Mouse (Mus musculus) heart, embryonic 12.5 days (tissue): ENCODE measurements at regions not wholly inside any gene's neighbourhood (a gene's known extent, or its start where the extent isn't known, plus 50 kb on each side); places are given as distances from the start of the nearest gene placed in this dataset.
"Not testable (repeated sequence)": the region's sequence is repeated elsewhere in the genome, so short reads cannot be mapped to it uniquely, and the experiment has no call there.

Experiments used
- ATAC-seq: fragments of 200-750 bp; cut with Nextera tagmentation; 2 replicates; pipeline ENCODE4 v1.8.0; 2017; ENCODE audit warnings: moderate TSS enrichment, moderate library complexity; ENCODE audit not compliant: insufficient number of reproducible peaks, low FRiP score
- H3K27ac ChIP-seq: fragments of 300-500 bp; sonication (generic); 2 replicates; pipeline ENCODE4 v1.5.1; 2016; ENCODE audit warnings: mild to moderate bottlenecking, moderate library complexity; ENCODE audit not compliant: poor library complexity, severe bottlenecking
- H3K27me3 ChIP-seq: fragments of 300-500 bp; sonication (generic); replicated peaks from 2 replicates; pipeline ENCODE4 v1.6.1; 2016; ENCODE audit warnings: mild to moderate bottlenecking, moderate library complexity
- H3K36me3 ChIP-seq: fragments of 300-500 bp; sonication (generic); 2 replicates; pipeline ENCODE4 v1.6.1; 2016; ENCODE audit warnings: mild to moderate bottlenecking, moderate library complexity
- H3K4me1 ChIP-seq: fragments of 300-500 bp; sonication (generic); replicated peaks from 2 replicates; pipeline ENCODE4 v1.6.1; 2016; ENCODE audit warnings: mild to moderate bottlenecking
- H3K4me2 ChIP-seq: fragments of 300-500 bp; sonication (generic); 2 replicates; pipeline ENCODE4 v1.6.1; 2016; ENCODE audit warnings: mild to moderate bottlenecking, moderate library complexity
- H3K4me3 ChIP-seq: fragments of 300-500 bp; sonication (generic); 2 replicates; pipeline ENCODE4 v1.5.1; 2016; ENCODE audit warnings: mild to moderate bottlenecking
- H3K9ac ChIP-seq: fragments of 300-500 bp; sonication (generic); 2 replicates; pipeline ENCODE4 v1.6.1; 2016; ENCODE audit warnings: mild to moderate bottlenecking, moderate library complexity
- H3K9me3 ChIP-seq: fragments of 300-500 bp; sonication (generic); replicated peaks from 2 replicates; pipeline ENCODE4 v1.6.1; 2016; ENCODE audit warnings: mild to moderate bottlenecking, moderate library complexity
- WGBS: fragments of 180-500 bp; shearing (Covaris S2); methylation state at CpG from one replicate; pipeline ENCODE4 v1.1.7; 2016; 5-methylcytosine and 5-hydroxymethylcytosine counted together

GRCm38 (mm10) chr6:4149663-4150062 lies 62.9 kb upstream of the Bet1 start:
- no peaks in the 10 kb centered on the region for H3K9me3 ChIP-seq
- H3K4me3 ChIP-seq: no peak overlapping the region
- ATAC-seq: no peak
- H3K27me3 ChIP-seq: no peaks in the 10 kb centered on the region
- no peaks in the 10 kb centered on the region for H3K4me1 ChIP-seq
- WGBS: 52% methylated on average over 4 of the region's 4 CpGs
- H3K27ac ChIP-seq: no peak overlapping the region
- no peaks in the 10 kb centered on the region for H3K36me3 ChIP-seq
- H3K4me2 ChIP-seq: no peak overlapping the region
- H3K9ac ChIP-seq: no peak overlapping the region

DNA sequence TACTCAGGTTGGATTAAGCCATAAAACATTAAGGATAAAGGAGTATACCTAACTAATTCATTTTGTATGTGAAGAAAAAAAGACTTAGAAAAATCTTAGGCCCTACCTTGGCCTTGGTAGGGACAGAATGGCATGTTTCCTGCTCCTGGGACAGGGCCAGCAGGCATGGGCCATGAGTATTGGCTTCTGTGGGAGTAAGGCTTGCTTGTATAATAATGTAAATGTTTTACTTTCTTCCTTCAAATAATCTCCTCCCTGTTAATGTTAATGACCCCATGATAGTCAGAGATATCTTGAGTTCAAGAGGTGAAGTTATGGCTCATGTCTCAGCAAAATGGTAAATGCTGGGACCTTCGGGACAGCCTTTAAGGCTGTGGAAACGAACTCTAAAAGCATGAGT lies 71.5 kb upstream of the Bet1 start:
- 73% methylated on average over 2 of the region's 2 CpGs for WGBS

DNA sequence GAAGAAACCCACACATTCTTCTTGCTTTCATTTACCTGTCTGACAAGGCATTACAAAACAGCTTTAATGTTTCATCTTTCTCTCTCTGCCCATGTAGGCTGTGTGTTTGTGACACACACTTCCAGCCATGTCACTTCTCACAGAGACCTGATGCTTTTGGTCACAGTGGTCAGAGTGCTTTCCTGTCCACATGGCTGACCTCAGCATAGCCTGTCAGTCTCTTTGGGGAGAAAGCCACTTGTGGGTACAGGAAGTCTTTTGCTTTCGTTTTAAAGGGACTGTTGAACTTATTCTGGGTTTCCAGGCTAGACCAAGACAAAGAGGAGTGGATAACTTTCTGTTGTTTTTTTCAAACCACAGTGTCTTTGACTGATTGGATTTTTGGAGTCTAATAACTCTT lies 77.0 kb upstream of the Bet1 start:
- no peaks in the 10 kb centered on the region for H3K4me1 ChIP-seq
- no peaks in the 10 kb centered on the region for H3K36me3 ChIP-seq
- no peak overlapping the region for H3K4me3 ChIP-seq
- H3K9ac ChIP-seq: no peak overlapping the region
- no peak for ATAC-seq
- no peak overlapping the region for H3K27ac ChIP-seq
- 47% methylated on average over 1 of the region's 1 CpGs for WGBS
- no peak overlapping the region for H3K4me2 ChIP-seq
- no peaks in the 10 kb centered on the region for H3K27me3 ChIP-seq
- H3K9me3 ChIP-seq: no peaks in the 10 kb centered on the region

More for the DNA sequence above, 71.5 kb upstream of the Bet1 start:
- Histone ChIP-seq H3K4me1 (no peaks in the 10 kb centered on the region), H3K9me3 (no peaks in the 10 kb centered on the region), H3K9ac (no peak overlapping the region), H3K4me3 (no peak overlapping the region), H3K27me3 (no peaks in the 10 kb centered on the region), H3K27ac (no peak overlapping the region), H3K36me3 (no peaks in the 10 kb centered on the region), H3K4me2 (no peak overlapping the region)
- no peak for ATAC-seq

- WGBS: 70% methylated on average over 4 of the region's 4 CpGs
These were observed 80.3 kb upstream of the Bet1 start for GRCm38 (mm10) chr6:4167112-4167511.

GRCm38 (mm10) chr6:4167757-4168156 lies 81.0 kb upstream of the Bet1 start:
- Histone ChIP-seq H3K27me3 (no peaks in the 10 kb centered on the region), H3K4me1 (no peaks in the 10 kb centered on the region), H3K4me3 (no peak overlapping the region), H3K27ac (no peak overlapping the region), H3K9me3 (no peaks in the 10 kb centered on the region), H3K9ac (no peak overlapping the region), H3K36me3 (no peaks in the 10 kb centered on the region), H3K4me2 (no peak overlapping the region)
- ATAC-seq: no peak

More at GRCm38 (mm10) chr6:4167112-4167511, 80.3 kb upstream of the Bet1 start:
- H3K4me3 ChIP-seq: no peak overlapping the region
- no peaks in the 10 kb centered on the region for H3K4me1 ChIP-seq
- no peak overlapping the region for H3K9ac ChIP-seq
- no peak overlapping the region for H3K4me2 ChIP-seq
- H3K27ac ChIP-seq: no peak overlapping the region
- no peak for ATAC-seq
- H3K27me3 ChIP-seq: no peaks in the 10 kb centered on the region
- no peaks in the 10 kb centered on the region for H3K36me3 ChIP-seq
- no peaks in the 10 kb centered on the region for H3K9me3 ChIP-seq

DNA sequence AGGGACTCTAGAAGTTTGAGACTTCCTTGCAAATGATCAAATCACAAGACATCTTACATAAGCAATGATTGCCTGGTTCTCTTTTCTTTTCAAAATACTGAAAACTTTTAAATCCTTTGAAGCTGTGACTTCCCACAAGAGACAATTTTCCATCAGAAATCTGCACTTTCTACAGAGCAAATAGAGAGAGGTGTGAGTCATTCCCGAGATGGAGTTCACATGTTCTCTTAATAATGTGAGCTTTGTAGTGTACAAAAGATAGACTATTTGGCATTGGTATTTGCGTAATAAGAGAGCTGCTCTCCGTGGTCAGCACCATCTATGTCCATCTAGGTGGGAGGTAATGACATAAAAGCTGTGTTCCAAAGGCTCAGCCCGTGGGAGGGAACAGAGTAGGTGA lies 84.8 kb upstream of the Bet1 start:
- Histone ChIP-seq H3K4me3 (no peak overlapping the region), H3K9ac (no peak overlapping the region), H3K4me2 (no peak overlapping the region), H3K9me3 (no peaks in the 10 kb centered on the region), H3K4me1 (no peaks in the 10 kb centered on the region), H3K27me3 (no peaks in the 10 kb centered on the region), H3K27ac (no peak overlapping the region), H3K36me3 (no peaks in the 10 kb centered on the region)
- ATAC-seq: no peak
- 51% methylated on average over 4 of the region's 4 CpGs for WGBS

DNA sequence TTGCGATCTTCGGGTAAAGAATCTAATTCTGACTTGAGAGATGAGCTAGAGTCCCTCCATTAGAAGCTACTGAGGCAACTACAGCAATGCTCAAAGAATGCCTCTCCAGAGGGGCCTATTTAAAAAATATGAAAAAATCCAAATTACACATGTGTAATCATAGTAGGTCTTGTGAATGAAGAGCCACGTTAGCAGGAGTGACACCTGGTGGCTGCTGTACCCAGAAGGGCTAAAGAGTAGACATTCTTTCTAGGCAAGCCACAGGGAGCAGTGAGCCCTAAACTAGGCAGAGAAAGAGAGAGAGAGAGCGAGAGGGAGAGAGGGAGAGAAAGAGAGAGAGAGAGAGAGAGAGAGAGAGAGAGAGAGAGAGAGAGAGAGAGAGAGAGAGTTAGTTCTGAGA lies 100.9 kb upstream of the Bet1 start:
- WGBS: 66% methylated on average over 4 of the region's 4 CpGs
- ATAC-seq: no peak
- Histone ChIP-seq H3K4me1 (no peaks in the 10 kb centered on the region), H3K36me3 (no peaks in the 10 kb centered on the region), H3K9ac (no peak overlapping the region), H3K4me3 (no peak overlapping the region), H3K27ac (no peak overlapping the region), H3K4me2 (no peak overlapping the region), H3K27me3 (no peaks in the 10 kb centered on the region), H3K9me3 (no peaks in the 10 kb centered on the region)

GRCm38 (mm10) chr6:4190976-4191375 lies 104.2 kb upstream of the Bet1 start:
- H3K4me3 ChIP-seq: not testable (repeated sequence)

GRCm38 (mm10) chr6:4193286-4193685 lies 106.5 kb upstream of the Bet1 start:
- H3K27me3 ChIP-seq: no peaks in the 10 kb centered on the region
- 80% methylated on average over 5 of the region's 5 CpGs for WGBS
- H3K36me3 ChIP-seq: no peaks in the 10 kb centered on the region
- no peak overlapping the region for H3K4me3 ChIP-seq
- H3K9me3 ChIP-seq: no peaks in the 10 kb centered on the region
- H3K4me2 ChIP-seq: no peak overlapping the region
- no peak for ATAC-seq
- H3K9ac ChIP-seq: no peak overlapping the region
- H3K4me1 ChIP-seq: no peaks in the 10 kb centered on the region
- H3K27ac ChIP-seq: no peak overlapping the region

More at GRCm38 (mm10) chr6:4190976-4191375, 104.2 kb upstream of the Bet1 start:
- ATAC-seq, H3K36me3 ChIP-seq, H3K27me3 ChIP-seq, H3K9ac ChIP-seq, H3K4me2 ChIP-seq, H3K27ac ChIP-seq, H3K4me1 ChIP-seq, H3K9me3 ChIP-seq: not testable (repeated sequence)
- 47% methylated on average over 5 of the region's 5 CpGs for whole genome bisulfite sequencing

DNA sequence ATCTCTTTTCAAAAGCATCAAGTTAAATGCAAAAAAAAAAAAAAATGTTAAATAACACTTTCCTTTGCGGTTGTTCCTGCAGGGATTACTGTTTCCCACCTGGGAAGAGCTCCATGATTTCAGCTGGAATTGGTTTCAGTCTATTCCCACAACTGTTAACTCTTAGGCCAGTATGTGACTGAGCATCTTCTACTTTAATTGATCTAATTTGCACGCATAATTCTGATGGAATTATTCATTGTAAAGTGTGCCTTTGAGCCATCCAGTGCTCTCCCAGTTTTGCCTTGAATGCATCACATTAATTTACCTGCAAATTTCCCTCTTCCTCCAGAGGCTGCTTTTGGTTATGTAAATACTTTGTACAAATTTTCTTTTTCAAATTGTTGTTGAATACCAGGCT lies 114.4 kb upstream of the Bet1 start:
- Histone ChIP-seq H3K36me3 (no peaks in the 10 kb centered on the region), H3K4me1 (no peaks in the 10 kb centered on the region), H3K4me2 (no peak overlapping the region), H3K27me3 (no peaks in the 10 kb centered on the region), H3K4me3 (no peak overlapping the region), H3K9me3 (no peaks in the 10 kb centered on the region), H3K27ac (no peak overlapping the region), H3K9ac (no peak overlapping the region)
- 55% methylated on average over 2 of the region's 2 CpGs for WGBS
- no peak for ATAC-seq

GRCm38 (mm10) chr6:4205681-4206080 lies 118.9 kb upstream of the Bet1 start:
- Histone ChIP-seq H3K4me1 (no peaks in the 10 kb centered on the region), H3K4me2 (no peak overlapping the region), H3K9ac (no peak overlapping the region), H3K9me3 (no peaks in the 10 kb centered on the region), H3K36me3 (no peaks in the 10 kb centered on the region), H3K27me3 (no peaks in the 10 kb centered on the region), H3K27ac (no peak overlapping the region), H3K4me3 (no peak overlapping the region)
- no peak for ATAC-seq
- WGBS: 84% methylated on average over 5 of the region's 5 CpGs

DNA sequence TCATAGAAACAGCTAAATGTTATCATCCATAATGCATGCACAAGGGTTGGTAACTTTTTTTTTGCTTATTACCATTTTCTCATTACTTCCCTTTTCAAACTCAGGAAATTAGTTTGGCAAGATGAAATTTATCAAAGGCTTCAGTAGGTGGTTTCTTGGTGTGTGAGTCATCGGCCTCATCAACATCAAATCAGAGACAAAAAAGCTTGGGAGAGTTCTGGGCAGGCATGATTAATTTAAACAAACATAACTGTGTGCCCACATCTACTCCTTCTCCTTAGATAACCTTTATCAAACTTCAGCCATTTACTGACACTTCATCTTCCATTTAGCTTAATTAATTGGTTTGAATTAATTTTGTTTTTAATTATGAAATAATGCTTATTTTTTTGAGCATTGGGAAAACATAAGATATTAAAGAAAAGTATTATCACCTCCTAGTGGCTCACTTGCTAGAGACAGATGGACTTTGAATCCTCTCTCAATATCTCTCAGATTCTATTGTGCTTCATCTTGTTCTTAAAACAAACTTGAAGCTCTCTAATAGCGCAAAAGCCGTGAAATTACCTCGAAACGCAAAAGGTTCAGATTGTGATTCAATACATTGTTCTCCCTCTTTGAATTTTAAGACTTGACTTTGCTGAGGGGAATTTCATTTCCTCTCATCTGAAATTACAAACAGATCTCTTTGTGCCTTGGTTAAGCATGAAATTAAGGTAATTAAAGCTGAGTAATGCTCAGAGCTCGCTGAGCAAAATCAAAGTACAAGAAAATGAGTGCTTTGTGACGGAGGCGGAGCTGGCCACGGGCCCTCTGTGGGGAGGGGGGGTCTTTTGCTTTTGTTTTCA lies 158.7 kb upstream of the Bet1 start:
- 76% methylated on average over 9 of the region's 9 CpGs for WGBS
- ATAC-seq: no peak
- no peaks in the 10 kb centered on the region for H3K36me3 ChIP-seq
- H3K9ac ChIP-seq: no peak overlapping the region
- no peak overlapping the region for H3K4me2 ChIP-seq
- H3K27me3 ChIP-seq: no peaks in the 10 kb centered on the region
- no peaks in the 10 kb centered on the region for H3K9me3 ChIP-seq
- no peaks in the 10 kb centered on the region for H3K4me1 ChIP-seq
- H3K4me3 ChIP-seq: no peak overlapping the region
- no peak overlapping the region for H3K27ac ChIP-seq
